Mouse (Mus musculus) splenic B cell, adult 2 months (primary cell): ENCODE results near the gene Med13.

Experiments used
- DNase-seq: peaks from one replicate; pipeline ENCODE4 v3.0.0-alpha.2; 2011; ENCODE audit warnings: low read depth, low spot score
- H3K27me3 ChIP-seq: 2 replicates; pipeline ENCODE4 v1.6.1; 2012; ENCODE audit warnings: mild to moderate bottlenecking, low read length, moderate library complexity, mixed read lengths; ENCODE audit not compliant: control insufficient read depth, poor library complexity, insufficient read depth, severe bottlenecking
- H3K36me3 ChIP-seq: 2 replicates; pipeline ENCODE4 v1.6.1; 2012; ENCODE audit warnings: mild to moderate bottlenecking, low read length, moderate library complexity, mixed read lengths; ENCODE audit not compliant: control insufficient read depth, poor library complexity, insufficient read depth, severe bottlenecking

The Med13 gene

DNA sequence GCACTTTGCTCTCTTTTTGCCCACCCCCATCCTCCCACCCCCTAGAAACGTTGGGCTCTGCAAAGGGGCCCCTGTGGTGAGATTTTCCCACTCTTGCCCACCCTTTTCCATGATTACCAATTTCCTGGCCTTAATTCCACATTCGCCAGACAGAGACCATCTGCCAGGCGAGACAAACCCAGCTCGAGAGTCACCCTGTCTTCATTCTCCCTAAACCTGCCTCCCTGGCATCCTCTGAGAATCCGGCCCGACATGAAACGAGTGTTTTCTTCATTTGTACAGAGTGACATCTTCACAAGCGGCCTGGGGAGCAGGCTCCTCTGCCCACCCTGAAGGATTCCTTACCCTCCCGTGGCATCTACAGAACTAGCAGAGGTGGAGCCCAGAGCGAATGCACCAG is 29.2 kb upstream of the Med13 start:
- no peaks in the 10 kb centered on the region for H3K27me3 ChIP-seq
- no peaks in the 10 kb centered on the region for H3K36me3 ChIP-seq
- DNase-seq = no peak

DNA sequence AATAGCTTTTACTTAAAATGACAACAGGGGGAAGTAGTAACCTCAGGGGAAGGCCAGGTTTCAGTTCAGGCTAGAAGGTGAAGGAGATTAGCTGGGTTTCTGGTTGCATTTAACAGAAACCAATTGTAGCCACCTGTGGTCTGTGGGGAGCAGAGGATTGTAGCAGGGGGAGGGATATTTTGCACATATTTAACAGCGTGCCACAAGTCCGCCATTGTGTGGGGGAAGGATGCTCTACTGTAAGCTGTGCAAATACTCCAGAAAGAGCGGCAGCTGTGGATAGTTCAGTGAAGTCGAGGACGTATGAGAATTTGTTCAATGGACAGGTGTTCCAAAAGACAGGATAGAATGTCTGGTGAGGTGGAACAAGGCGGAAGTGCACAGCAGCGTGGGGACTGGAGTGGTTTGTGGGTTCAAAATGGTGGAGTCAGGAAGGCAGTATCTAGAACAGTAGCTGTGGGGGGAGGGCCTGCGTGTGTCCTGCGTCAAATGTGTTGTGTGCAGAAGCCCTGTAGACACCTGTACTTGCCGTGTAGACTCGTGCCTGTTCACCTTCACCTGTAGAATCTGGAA is 28.4 kb upstream of the Med13 start:
- Histone ChIP-seq H3K27me3 (no peaks in the 10 kb centered on the region), H3K36me3 (no peaks in the 10 kb centered on the region)
- DNase-seq = peak; percentile 81

DNA sequence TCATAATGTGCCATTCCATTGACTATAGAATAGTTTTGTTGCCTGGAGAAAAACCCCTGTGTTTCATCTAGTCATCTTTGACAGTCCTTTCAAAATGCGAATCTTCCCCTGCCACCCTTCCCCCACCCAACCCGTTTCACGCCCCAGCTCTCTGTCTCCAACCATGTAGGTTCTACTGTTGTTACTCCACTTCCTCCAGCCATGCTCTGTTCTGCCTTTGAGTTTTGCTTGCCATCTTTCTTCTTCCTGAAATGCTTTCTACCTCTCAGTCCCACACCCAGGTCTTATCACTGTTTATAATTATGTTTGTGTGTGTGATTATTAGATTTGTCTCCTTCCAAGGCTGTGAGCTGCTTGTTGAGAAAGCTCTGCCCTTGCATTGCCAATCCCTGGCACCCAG is 26.7 kb upstream of the Med13 start:
- Histone ChIP-seq H3K36me3 (no peaks in the 10 kb centered on the region), H3K27me3 (no peaks in the 10 kb centered on the region)
- peak; percentile 51 for DNase-seq

DNA sequence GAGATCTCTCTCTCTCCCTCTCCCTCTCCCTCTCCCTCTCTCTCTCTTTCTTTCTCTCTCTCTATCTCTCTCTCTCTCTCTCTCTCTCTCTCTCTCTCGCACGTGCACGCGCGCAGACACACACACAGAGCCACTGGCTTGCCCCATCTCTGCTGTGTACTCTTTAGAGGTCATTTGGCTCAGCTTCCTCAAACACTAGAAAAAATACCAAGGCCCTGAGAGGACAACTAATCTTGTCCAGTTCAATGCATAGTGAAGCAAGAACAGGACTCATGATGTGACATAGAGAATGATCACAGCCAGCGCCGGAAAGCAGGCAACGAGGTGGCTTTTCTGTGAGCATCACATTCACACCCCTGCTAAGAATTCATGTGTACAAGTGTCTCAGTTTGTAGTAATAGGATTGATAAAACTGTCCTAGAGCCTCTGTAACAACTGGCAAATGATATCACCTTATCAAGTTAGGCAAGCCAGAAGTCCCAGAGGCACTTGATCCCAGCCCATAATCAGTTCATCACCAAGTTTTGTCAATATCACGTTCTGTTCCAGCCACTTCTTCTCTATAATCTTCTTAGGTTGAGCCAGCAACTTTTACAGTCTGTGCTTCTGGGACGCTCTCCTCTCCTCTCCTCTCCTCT is 25.2 kb upstream of the Med13 start:
- no peaks in the 10 kb centered on the region for H3K27me3 ChIP-seq
- H3K36me3 ChIP-seq = no peaks in the 10 kb centered on the region
- no peak for DNase-seq

DNA sequence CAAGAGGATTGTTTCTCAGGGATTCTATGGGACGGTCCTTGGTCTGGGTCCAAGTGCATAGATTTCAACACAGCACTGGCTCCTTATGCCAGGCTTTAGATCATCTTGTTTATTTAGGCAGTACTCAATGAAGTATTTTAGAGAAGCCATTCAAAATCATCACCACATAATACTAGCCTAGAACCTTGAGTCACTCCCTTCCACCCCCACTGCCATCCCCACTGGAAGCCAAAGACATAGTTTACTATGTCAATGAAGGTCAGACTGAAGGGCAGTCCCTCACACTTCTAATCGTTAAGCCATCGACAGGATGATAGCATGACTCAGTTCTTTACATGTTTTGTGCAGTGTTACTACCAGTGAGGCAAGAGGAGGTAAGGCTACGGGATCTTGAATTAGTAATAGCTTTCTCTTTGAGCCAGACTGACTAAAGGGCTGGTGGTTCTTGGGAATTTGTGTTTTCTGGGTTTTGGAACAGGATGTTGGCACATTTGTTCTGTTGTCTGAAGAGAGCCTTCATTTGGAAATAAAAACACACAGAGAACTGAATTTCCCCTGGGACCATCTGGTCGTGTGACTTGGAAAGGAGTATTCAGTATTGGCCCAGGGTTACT is 24.2 kb upstream of the Med13 start:
- no peaks in the 10 kb centered on the region for H3K27me3 ChIP-seq
- DNase-seq = no peak
- H3K36me3 ChIP-seq = no peaks in the 10 kb centered on the region

DNA sequence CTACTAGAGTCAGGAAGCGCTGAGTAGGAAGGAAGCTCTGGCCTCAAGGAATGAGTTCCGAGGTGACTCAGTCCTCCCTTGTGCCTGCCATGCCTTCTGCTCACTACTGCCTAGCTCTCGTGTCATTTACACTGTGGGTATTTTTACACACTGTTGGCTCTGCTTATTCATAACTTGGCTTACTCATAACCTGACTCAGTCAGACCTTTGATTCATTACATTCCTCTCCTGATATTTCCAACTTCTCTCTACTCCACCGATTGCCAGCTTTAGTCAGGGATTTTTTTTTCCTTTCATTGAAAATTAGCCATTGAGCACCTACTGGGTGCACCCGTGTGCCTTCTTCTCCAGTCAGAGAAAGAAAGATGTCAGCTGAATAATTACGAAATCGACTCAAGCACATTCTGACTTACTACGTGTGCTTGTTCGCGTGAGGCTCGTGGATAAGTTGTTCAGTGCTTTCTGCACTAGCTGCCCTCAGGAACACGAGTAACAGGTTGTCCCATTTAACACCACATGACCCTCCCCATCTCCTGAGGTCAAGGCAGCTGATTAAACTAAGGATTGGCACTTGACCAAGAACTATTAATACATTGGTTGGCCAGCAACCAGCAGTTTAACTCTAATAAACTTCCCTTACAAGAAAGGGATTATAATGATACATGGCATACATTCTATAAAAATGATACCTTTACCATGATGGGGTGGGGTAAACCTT is 23.3 kb upstream of the Med13 start:
- no peak for DNase-seq
- no peaks in the 10 kb centered on the region for H3K36me3 ChIP-seq
- H3K27me3 ChIP-seq = no peaks in the 10 kb centered on the region

DNA sequence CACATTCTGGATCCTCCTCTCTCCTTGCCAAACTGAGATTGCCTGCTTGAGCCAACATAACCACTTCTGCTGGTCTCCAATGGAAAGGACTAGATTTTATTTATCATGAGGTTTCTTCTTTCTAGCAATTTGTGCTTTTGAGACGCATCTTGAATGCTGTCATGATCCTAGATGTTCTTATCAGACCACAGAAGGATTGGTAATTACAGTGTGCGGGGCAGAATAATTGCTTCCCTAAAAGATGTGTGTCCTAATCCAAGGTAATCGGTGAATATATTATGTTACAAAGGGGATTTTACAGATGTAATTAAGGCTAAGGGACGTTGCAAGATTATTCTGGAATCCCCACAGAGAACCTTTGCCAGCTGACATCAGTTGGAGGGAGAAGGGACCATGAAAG is 21.6 kb upstream of the Med13 start:
- H3K27me3 ChIP-seq = no peaks in the 10 kb centered on the region
- no peaks in the 10 kb centered on the region for H3K36me3 ChIP-seq
- DNase-seq = no peak

DNA sequence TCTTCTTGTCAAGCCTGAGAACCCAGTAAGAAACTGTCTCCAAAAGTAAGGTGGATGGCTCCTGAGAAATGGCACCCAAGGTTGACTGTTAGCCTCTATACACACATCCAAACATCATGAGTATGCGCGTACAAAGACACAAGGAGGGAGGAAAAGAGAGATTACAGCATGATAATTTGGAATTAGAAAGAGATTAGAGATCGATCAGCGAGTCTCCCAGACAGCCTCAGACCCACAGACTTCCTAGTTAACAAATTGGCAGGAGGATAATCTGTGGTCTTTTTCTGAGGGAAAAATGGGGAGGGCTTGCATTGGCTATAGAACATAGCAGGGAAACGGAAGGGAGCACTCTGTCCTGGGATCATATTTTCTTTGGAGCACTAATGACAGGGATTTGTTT is 20.4 kb upstream of the Med13 start:
- Histone ChIP-seq H3K36me3 (no peaks in the 10 kb centered on the region), H3K27me3 (no peaks in the 10 kb centered on the region)
- no peak for DNase-seq

DNA sequence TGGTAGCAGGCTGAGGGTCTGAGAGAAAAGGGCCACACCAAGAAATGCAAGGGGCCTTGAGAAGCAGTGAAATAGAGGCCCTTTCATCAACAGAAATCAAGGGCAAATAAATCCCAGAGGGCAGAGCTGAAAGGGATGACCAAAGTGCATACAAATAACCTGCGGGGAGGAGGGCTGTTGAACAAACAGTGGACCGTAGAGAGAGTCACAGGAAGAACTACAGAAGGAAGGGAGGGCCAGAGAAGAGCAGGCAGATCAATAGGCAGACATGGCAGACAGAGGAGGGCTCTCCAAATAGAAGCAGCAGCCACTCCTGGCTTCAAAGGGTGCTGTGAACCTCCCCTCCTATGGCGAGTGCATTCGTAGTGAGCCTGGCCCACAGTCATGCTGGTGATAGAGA is 19.3 kb upstream of the Med13 start:
- no peaks in the 10 kb centered on the region for H3K36me3 ChIP-seq
- no peaks in the 10 kb centered on the region for H3K27me3 ChIP-seq
- DNase-seq = no peak

DNA sequence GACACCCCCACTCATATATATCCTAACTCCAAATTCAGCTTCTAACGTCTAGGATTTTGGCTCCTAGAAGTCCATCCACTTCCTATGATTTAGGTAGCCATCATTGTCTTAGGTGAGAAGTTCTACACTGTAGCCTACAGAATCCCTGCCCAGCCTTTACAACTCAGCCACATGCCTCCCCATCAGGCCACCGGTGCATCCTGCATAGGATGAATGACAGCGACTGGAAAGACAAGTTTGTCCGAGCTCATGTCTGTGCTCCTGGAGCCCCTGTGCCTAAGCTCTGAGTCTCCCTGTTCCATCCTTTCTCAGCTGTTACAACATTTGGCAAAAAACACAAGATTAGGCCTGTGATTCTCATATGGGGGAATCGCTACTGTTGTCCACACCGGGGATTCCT is 17.7 kb upstream of the Med13 start:
- H3K36me3 ChIP-seq = no peaks in the 10 kb centered on the region
- DNase-seq = no peak

DNA sequence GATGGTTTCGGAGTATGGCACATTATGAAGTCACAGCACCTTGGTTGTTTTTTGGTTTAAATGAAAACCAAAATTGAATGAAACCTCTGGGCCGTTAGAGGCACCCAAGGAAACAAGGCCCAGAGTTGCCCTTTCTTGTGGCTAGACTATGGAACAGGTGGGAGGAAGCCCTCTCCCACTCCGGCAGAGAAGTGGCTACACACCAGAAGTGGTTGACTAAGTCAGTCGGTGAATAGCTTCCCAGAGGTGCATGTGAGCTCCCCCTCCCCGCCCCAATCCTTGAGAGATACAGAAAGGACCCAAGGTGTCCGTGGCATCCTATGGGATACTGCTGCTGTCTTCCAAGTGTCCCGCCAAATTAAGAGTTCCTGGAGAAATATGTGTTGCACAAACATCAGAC is 13.9 kb upstream of the Med13 start:
- no peak for DNase-seq
- Histone ChIP-seq H3K27me3 (no peaks in the 10 kb centered on the region), H3K36me3 (no peaks in the 10 kb centered on the region)

More for the DNA sequence above, 17.7 kb upstream of the Med13 start:
- no peaks in the 10 kb centered on the region for H3K27me3 ChIP-seq

DNA sequence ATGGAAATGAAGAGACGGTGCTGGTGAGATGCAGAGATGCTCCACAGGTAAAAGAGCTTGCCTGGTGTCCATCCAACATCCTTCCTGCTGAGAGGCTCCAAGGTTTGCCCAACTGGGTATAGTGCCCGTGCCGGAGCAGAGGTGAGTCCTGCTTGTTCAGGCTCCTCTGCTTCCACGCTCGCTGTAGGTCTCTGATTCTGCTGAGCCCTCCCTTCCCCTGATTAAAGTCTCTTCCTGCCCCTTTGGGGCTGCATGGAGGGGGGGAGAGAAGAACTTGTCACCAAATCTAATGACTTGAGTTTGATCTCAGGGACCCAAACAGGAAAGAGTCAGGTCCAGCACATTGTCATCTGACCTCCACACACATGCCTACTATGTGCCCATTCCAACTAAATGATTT is 12.5 kb upstream of the Med13 start:
- H3K27me3 ChIP-seq = no peaks in the 10 kb centered on the region
- no peak for DNase-seq

DNA sequence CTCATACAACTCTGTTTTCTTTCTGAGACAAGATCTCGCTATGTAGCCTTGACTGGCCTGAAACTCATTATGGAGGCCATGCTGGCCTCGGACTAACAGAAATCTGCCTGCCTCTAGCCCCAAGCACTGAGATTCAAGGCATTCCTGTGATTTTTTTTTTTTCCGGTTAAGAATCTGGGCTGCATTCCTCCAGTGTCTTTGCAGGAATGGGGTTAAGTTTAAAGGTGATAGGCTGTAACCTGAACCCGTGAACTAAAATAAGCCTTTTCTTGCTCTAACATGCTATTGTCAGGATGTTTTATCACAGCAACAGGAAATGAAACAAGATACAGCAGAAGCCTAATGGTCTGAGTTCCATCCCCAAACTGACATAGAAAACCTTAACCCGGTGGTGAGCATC is 11.6 kb upstream of the Med13 start:
- DNase-seq = no peak
- no peaks in the 10 kb centered on the region for H3K36me3 ChIP-seq
- H3K27me3 ChIP-seq = no peaks in the 10 kb centered on the region

More for the DNA sequence above, 12.5 kb upstream of the Med13 start:
- H3K36me3 ChIP-seq = no peaks in the 10 kb centered on the region

DNA sequence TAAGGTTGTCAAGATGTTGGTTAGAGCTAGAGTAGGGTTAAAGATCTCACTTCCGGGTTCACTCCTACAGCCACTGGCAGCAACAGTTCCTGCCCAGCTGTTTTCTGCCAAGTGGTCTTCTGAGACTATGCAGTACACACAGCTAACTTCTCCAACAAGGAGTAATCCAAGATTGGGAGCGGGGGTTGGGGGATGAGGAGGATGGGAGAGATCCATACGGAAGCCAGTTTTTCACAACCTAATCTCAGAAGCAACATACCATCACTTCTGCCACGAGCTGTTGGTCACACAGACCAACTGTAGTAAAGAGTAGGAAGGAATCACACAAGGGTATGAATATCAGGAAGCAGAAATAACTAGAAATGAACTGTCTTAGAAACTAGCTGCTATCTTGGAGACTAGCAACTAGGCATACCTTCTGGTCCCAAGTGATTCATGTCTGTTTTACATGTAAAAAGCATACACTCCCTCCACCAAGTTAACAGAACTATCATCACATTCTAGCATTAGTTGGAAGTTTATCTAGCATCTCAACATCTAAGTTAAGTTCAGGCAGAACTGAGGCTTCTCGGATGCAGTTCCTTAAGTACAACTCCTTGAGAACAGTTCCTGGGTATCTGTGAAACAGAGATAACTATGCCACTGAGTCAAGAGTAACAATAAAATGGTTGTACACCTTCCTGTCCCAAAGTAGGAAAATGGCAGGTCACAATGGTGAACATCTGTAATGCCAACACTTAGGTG is 7.5 kb upstream of the Med13 start:
- no peaks in the 10 kb centered on the region for H3K27me3 ChIP-seq

More for the DNA sequence above, 7.5 kb upstream of the Med13 start:
- H3K36me3 ChIP-seq = no peaks in the 10 kb centered on the region
- no peak for DNase-seq
